26 mouse cellular contexts compared by ENCODE assay signal in the genomic region with DNA sequence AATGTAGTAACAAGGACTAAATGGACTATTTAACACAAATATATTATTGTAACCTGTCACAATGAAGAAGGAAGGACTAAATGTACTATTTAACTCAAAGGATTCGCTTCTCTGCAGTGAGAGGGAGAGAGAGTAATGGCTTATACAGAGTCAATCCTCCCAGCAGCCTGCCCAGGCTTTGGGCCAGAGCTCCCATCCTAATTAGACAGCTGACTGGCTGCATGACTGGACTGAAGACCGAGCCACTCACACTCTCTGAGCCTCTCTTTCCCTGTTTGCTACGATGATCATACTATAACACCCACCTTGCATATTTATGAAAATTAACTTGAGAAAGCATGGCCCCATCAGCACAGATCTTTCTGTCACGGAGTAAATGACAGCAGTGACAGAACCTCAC.
A peak's percentile ranks its signal among the peaks of the same experiment; 100 is the strongest.
DNase-seq lines count a peak whose midpoint lies in the region; ATAC-seq lines count a peak whose summit lies in the region.
"Had no signal": no experiment of that assay in that cellular context is flagged by ENCODE, and none has a peak within 500 bp of the region (broad histone marks: within the 10 kb centered on the region; RNA-seq: fewer than 3 reads in every experiment).

No protein-coding gene starts in this region.

- no peaks in the 10 kb centered on the region for H3K27me3 ChIP-seq in forebrain, embryonic 14.5 days (replicated peaks; ENCODE audit: control insufficient read depth, insufficient read depth, low read length)
- no peaks in the 10 kb centered on the region for H3K27me3 ChIP-seq in forebrain, embryonic 10.5 days (ENCODE audit: poor library complexity, severe bottlenecking)
- H3K27me3 ChIP-seq in hindbrain, embryonic 16.5 days (replicated peaks; ENCODE audit: control insufficient read depth, insufficient read depth, low read length): no peaks in the 10 kb centered on the region
- no peaks in the 10 kb centered on the region for H3K27me3 ChIP-seq in hindbrain, embryonic 10.5 days (ENCODE audit: insufficient read depth, poor library complexity, severe bottlenecking)
- no peaks in the 10 kb centered on the region for H3K27me3 ChIP-seq in midbrain, embryonic 14.5 days (ENCODE audit: control insufficient read depth, insufficient read depth, low read length)
- H3K27me3 ChIP-seq in midbrain, embryonic 10.5 days (ENCODE audit: low read depth, poor library complexity, severe bottlenecking): no peaks in the 10 kb centered on the region
- H3K27me3 ChIP-seq: CH12.LX; limb, embryonic 12.5 days; liver, embryonic 15.5 days had no signal

- ATAC-seq in forebrain, embryonic 14.5 days: peak; percentile 50; the same call in 1 of the 2 replicates
- peak; percentile 84 for ATAC-seq in hindbrain, embryonic 16.5 days
- ATAC-seq in midbrain, embryonic 14.5 days (ENCODE audit: low FRiP score, low TSS enrichment): no peak
- ATAC-seq: intestine, embryonic 16.5 days had no signal

- no peak overlapping the region for H3K4me2 ChIP-seq in forebrain, embryonic 14.5 days (ENCODE audit: low read length)
- no peak overlapping the region for H3K4me2 ChIP-seq in hindbrain, embryonic 16.5 days (ENCODE audit: low read length)
- no peak overlapping the region for H3K4me2 ChIP-seq in midbrain, embryonic 14.5 days (ENCODE audit: low read length)
- H3K4me2 ChIP-seq: embryonic facial prominence, embryonic 13.5 days; limb, embryonic 12.5 days; liver, embryonic 15.5 days; lung, embryonic 14.5 days had no signal

- H3K9me3 ChIP-seq in forebrain, embryonic 14.5 days (replicated peaks; ENCODE audit: control insufficient read depth, low read length): no peaks in the 10 kb centered on the region
- H3K9me3 ChIP-seq in forebrain, embryonic 10.5 days: no peaks in the 10 kb centered on the region
- H3K9me3 ChIP-seq in hindbrain, embryonic 16.5 days (ENCODE audit: control insufficient read depth, low read length): no peaks in the 10 kb centered on the region
- H3K9me3 ChIP-seq in hindbrain, embryonic 10.5 days: no peaks in the 10 kb centered on the region
- no peaks in the 10 kb centered on the region for H3K9me3 ChIP-seq in midbrain, embryonic 14.5 days (ENCODE audit: control insufficient read depth, low read length)
- H3K9me3 ChIP-seq in midbrain, embryonic 10.5 days (replicated peaks): no peaks in the 10 kb centered on the region
- H3K9me3 ChIP-seq: embryonic facial prominence, embryonic 13.5 days; limb, embryonic 12.5 days; liver, embryonic 15.5 days had no signal

- no peak overlapping the region for H3K9ac ChIP-seq in forebrain, embryonic 14.5 days (ENCODE audit: low read length)
- H3K9ac ChIP-seq in hindbrain, embryonic 16.5 days (ENCODE audit: low read depth, low read length): no peak overlapping the region
- H3K9ac ChIP-seq in midbrain, embryonic 14.5 days (replicated peaks; ENCODE audit: low read length): no peak overlapping the region
- H3K9ac ChIP-seq: embryonic facial prominence, embryonic 13.5 days; limb, embryonic 12.5 days; liver, embryonic 15.5 days; lung, embryonic 14.5 days had no signal

- H3K4me3 ChIP-seq in forebrain, embryonic 14.5 days (ENCODE audit: low read depth, low read length): no peak overlapping the region
- H3K4me3 ChIP-seq in forebrain, embryonic 10.5 days: no peak overlapping the region
- no peak overlapping the region for H3K4me3 ChIP-seq in hindbrain, embryonic 16.5 days (ENCODE audit: low read length)
- no peak overlapping the region for H3K4me3 ChIP-seq in hindbrain, embryonic 10.5 days
- no peak overlapping the region for H3K4me3 ChIP-seq in midbrain, embryonic 14.5 days (replicated peaks; ENCODE audit: low read depth, low read length)
- no peak overlapping the region for H3K4me3 ChIP-seq in midbrain, embryonic 10.5 days
- H3K4me3 ChIP-seq: embryonic facial prominence, embryonic 13.5 days; limb, embryonic 12.5 days; liver, embryonic 15.5 days had no signal

- H3K4me1 ChIP-seq in forebrain, embryonic 14.5 days (ENCODE audit: control insufficient read depth, insufficient read depth, low read length): no peaks in the 10 kb centered on the region; the same call in 1 of the 2 replicates
- H3K4me1 ChIP-seq in forebrain, embryonic 10.5 days: peaks cover 5% of the 10 kb centered on the region; the same call in 1 of the 2 replicates
- no peaks in the 10 kb centered on the region for H3K4me1 ChIP-seq in hindbrain, embryonic 16.5 days (ENCODE audit: control insufficient read depth, insufficient read depth, low read depth, low read length)
- no peaks in the 10 kb centered on the region for H3K4me1 ChIP-seq in hindbrain, embryonic 10.5 days (replicated peaks)
- H3K4me1 ChIP-seq in midbrain, embryonic 14.5 days (ENCODE audit: control insufficient read depth, insufficient read depth, low read length): 0 out of 2 replicates have a peak, but pooled peaks cover under 1% of the 10 kb centered on the region
- H3K4me1 ChIP-seq in midbrain, embryonic 10.5 days: no peaks in the 10 kb centered on the region
- H3K4me1 ChIP-seq: embryonic facial prominence, embryonic 13.5 days; limb, embryonic 12.5 days; liver, embryonic 15.5 days had no signal

- DNase-seq in cerebellum, postnatal 10 days: peak; percentile 77 to 84
- no peak for DNase-seq in cerebellum, adult 18-20 months
- DNase-seq in forebrain, embryonic 14.5 days (ENCODE audit: low spot score): peak; percentile 14
- no peak for DNase-seq in forebrain, embryonic 10.5 days (ENCODE audit: extremely low spot score, low spot score)
- DNase-seq in hindbrain, embryonic 10.5 days (ENCODE audit: low spot score): no peak
- peak; percentile 21 for DNase-seq in midbrain, embryonic 14.5 days
- no peak for DNase-seq in midbrain, embryonic 10.5 days (ENCODE audit: low spot score)
- DNase-seq: adrenal gland, adult 8-10 months; cerebellum, adult 11-12 months; gastrocnemius, postnatal 10 days; heart, postnatal 14 days; kidney, adult 8-10 months; kidney, postnatal 4 days; lung, embryonic 14.5 days; lung, postnatal 14 days; right cerebral cortex, adult 18-20 months; thymus, adult 18-20 months; thymus, postnatal 25 days had no signal

- no peaks in the 10 kb centered on the region for H3K36me3 ChIP-seq in forebrain, embryonic 14.5 days (ENCODE audit: control insufficient read depth, insufficient read depth, low read length)
- H3K36me3 ChIP-seq in forebrain, embryonic 10.5 days (replicated peaks): no peaks in the 10 kb centered on the region
- H3K36me3 ChIP-seq in hindbrain, embryonic 16.5 days (ENCODE audit: control insufficient read depth, insufficient read depth, low read length): no peaks in the 10 kb centered on the region
- H3K36me3 ChIP-seq in hindbrain, embryonic 10.5 days: no peaks in the 10 kb centered on the region
- H3K36me3 ChIP-seq in midbrain, embryonic 14.5 days (ENCODE audit: control insufficient read depth, insufficient read depth, low read length): no peaks in the 10 kb centered on the region
- H3K36me3 ChIP-seq in midbrain, embryonic 10.5 days: no peaks in the 10 kb centered on the region
- H3K36me3 ChIP-seq: embryonic facial prominence, embryonic 13.5 days; limb, embryonic 12.5 days; liver, embryonic 15.5 days had no signal

- whole genome bisulfite sequencing in forebrain, embryonic 14.5 days: 66% methylated on average over 4 of the region's 4 CpGs
- 86% methylated on average over 4 of the region's 4 CpGs for WGBS in forebrain, embryonic 10.5 days
- WGBS in hindbrain, embryonic 16.5 days: 48% methylated on average over 4 of the region's 4 CpGs
- 91% methylated on average over 4 of the region's 4 CpGs for WGBS in hindbrain, embryonic 10.5 days
- 75% methylated on average over 4 of the region's 4 CpGs for WGBS in midbrain, embryonic 14.5 days
- WGBS in midbrain, embryonic 10.5 days: 84% methylated on average over 4 of the region's 4 CpGs

- H3K27ac ChIP-seq in forebrain, embryonic 14.5 days (ENCODE audit: low read depth, low read length): no peak overlapping the region
- H3K27ac ChIP-seq in forebrain, embryonic 10.5 days: no peak overlapping the region
- H3K27ac ChIP-seq in hindbrain, embryonic 16.5 days (ENCODE audit: low read depth, low read length): no peak overlapping the region
- H3K27ac ChIP-seq in hindbrain, embryonic 10.5 days: no peak overlapping the region
- no peak overlapping the region for H3K27ac ChIP-seq in midbrain, embryonic 14.5 days (replicated peaks; ENCODE audit: low read depth, low read length)
- H3K27ac ChIP-seq in midbrain, embryonic 10.5 days (replicated peaks): no peak overlapping the region
- H3K27ac ChIP-seq: embryonic facial prominence, embryonic 13.5 days; kidney, postnatal 0 days; limb, embryonic 12.5 days; liver, embryonic 15.5 days; stomach, postnatal 0 days had no signal

Comparison
In these comparisons a context has a peak if more than half of its experiments do, and no peak if none do; other contexts are left out.
1. DNase-seq: peak in cerebellum, postnatal 10 days (2 of 2), forebrain, embryonic 14.5 days (single experiment) and midbrain, embryonic 14.5 days (single experiment); none in cerebellum, adult 18-20 months (0 of 2), forebrain, embryonic 10.5 days (single experiment), hindbrain, embryonic 10.5 days (single experiment) and midbrain, embryonic 10.5 days (single experiment).